26 mouse cellular contexts compared by ENCODE assay signal in genomic region chr4:65187236-65187635, GRCm38 (mm10).
A peak's percentile ranks its signal among the peaks of the same experiment; 100 is the strongest.
DNase-seq lines count a peak whose midpoint lies in the region; ATAC-seq and TF ChIP-seq lines count a peak whose summit lies in the region.
"Had no signal": no experiment of that assay in that cellular context is flagged by ENCODE, and none has a peak within 500 bp of the region (broad histone marks: within the 10 kb centered on the region; RNA-seq: fewer than 3 reads in every experiment).

No protein-coding gene starts in this region.

- intact Hi-C loops in gastrocnemius, adult 2 months (cut with DNase I), result no loop called here

- no peaks in the 10 kb centered on the region for H3K36me3 ChIP-seq in kidney, embryonic 16.5 days (ENCODE audit: insufficient read depth, low read length)
- H3K36me3 ChIP-seq in midbrain, embryonic 14.5 days (ENCODE audit: control insufficient read depth, insufficient read depth, low read length), result no peaks in the 10 kb centered on the region
- no peaks in the 10 kb centered on the region for H3K36me3 ChIP-seq in midbrain, embryonic 16.5 days (ENCODE audit: control insufficient read depth, insufficient read depth, low read length)
- H3K36me3 ChIP-seq: hindbrain, embryonic 10.5 days; hindbrain, embryonic 13.5 days; intestine, embryonic 15.5 days had no signal

- H3K4me2 ChIP-seq in kidney, embryonic 16.5 days (replicated peaks; ENCODE audit: low read depth, low read length), result no peak overlapping the region
- H3K4me2 ChIP-seq in midbrain, embryonic 14.5 days (ENCODE audit: low read length), result no peak overlapping the region
- H3K4me2 ChIP-seq in midbrain, embryonic 16.5 days (ENCODE audit: low read length), result no peak overlapping the region
- H3K4me2 ChIP-seq: forebrain, embryonic 13.5 days; heart, embryonic 11.5 days; hindbrain, embryonic 13.5 days; intestine, embryonic 15.5 days had no signal

- H3K4me3 ChIP-seq in gastrocnemius, adult 2 months, result no peak overlapping the region
- H3K4me3 ChIP-seq in kidney, embryonic 16.5 days (ENCODE audit: low read length), result no peak overlapping the region
- no peak overlapping the region for H3K4me3 ChIP-seq in midbrain, embryonic 14.5 days (replicated peaks; ENCODE audit: low read depth, low read length)
- no peak overlapping the region for H3K4me3 ChIP-seq in midbrain, embryonic 16.5 days (ENCODE audit: low read depth, low read length)
- H3K4me3 ChIP-seq: forebrain, embryonic 10.5 days; forebrain, embryonic 13.5 days; heart, adult 2 months; hindbrain, embryonic 10.5 days; hindbrain, embryonic 13.5 days; intestine, embryonic 15.5 days had no signal

- H3K27me3 ChIP-seq in kidney, embryonic 16.5 days (ENCODE audit: insufficient read depth, low read length), result no peaks in the 10 kb centered on the region
- no peaks in the 10 kb centered on the region for H3K27me3 ChIP-seq in midbrain, embryonic 14.5 days (ENCODE audit: control insufficient read depth, insufficient read depth, low read length)
- no peaks in the 10 kb centered on the region for H3K27me3 ChIP-seq in midbrain, embryonic 16.5 days (ENCODE audit: control insufficient read depth, insufficient read depth, low read depth, low read length)
- H3K27me3 ChIP-seq: forebrain, embryonic 13.5 days; hindbrain, embryonic 13.5 days; intestine, embryonic 15.5 days had no signal

- 57% methylated on average over 2 of the region's 2 CpGs for WGBS in kidney, embryonic 16.5 days
- 66% methylated on average over 2 of the region's 2 CpGs for WGBS in midbrain, embryonic 14.5 days
- WGBS in midbrain, embryonic 16.5 days, result 70% methylated on average over 2 of the region's 2 CpGs

- ATAC-seq in kidney, embryonic 16.5 days (ENCODE audit: low FRiP score, low TSS enrichment), result no peak
- no peak for ATAC-seq in midbrain, embryonic 14.5 days (ENCODE audit: low FRiP score, low TSS enrichment)
- ATAC-seq in midbrain, embryonic 16.5 days, result no peak
- ATAC-seq: CD4-positive, CD25-positive, alpha-beta regulatory T cell, adult 4 months; forebrain, embryonic 13.5 days; forebrain, embryonic 16.5 days; hindbrain, embryonic 16.5 days; intestine, embryonic 15.5 days had no signal

- H3K9me3 ChIP-seq in kidney, embryonic 16.5 days (ENCODE audit: low read length), result no peaks in the 10 kb centered on the region
- H3K9me3 ChIP-seq in midbrain, embryonic 14.5 days (ENCODE audit: control insufficient read depth, low read length), result no peaks in the 10 kb centered on the region
- no peaks in the 10 kb centered on the region for H3K9me3 ChIP-seq in midbrain, embryonic 16.5 days (replicated peaks; ENCODE audit: control insufficient read depth, low read length, poor library complexity, severe bottlenecking)
- H3K9me3 ChIP-seq: forebrain, embryonic 10.5 days; forebrain, embryonic 13.5 days; hindbrain, embryonic 10.5 days; hindbrain, embryonic 13.5 days; intestine, embryonic 15.5 days had no signal

- TF ChIP-seq CTCF in gastrocnemius, adult 2 months (IDR thresholded peaks at IDR 0.05), result no peak

- H3K4me1 ChIP-seq in kidney, embryonic 16.5 days (ENCODE audit: insufficient read depth, low read length), result peaks cover 3% of the 10 kb centered on the region; the same call in 1 of the 2 replicates
- H3K4me1 ChIP-seq in midbrain, embryonic 14.5 days (ENCODE audit: control insufficient read depth, insufficient read depth, low read length), result no peaks in the 10 kb centered on the region
- no peaks in the 10 kb centered on the region for H3K4me1 ChIP-seq in midbrain, embryonic 16.5 days (ENCODE audit: control insufficient read depth, insufficient read depth, low read length)
- H3K4me1 ChIP-seq: hindbrain, embryonic 13.5 days; intestine, embryonic 15.5 days had no signal

- peak; percentile 4 for DNase-seq in gastrocnemius, adult 18-20 months (ENCODE audit: low spot score)
- no peak for DNase-seq in gastrocnemius, adult 2 months
- DNase-seq in kidney, adult 9 months, result peak; percentile 12
- DNase-seq in midbrain, embryonic 14.5 days, result peak; percentile 2
- DNase-seq in adipocyte (ENCODE audit: low spot score) (peak; percentile 70), liver (no peak)
- DNase-seq: adrenal gland, adult 2 months; adrenal gland, postnatal 14 days; cerebellum, adult 11 months; cerebellum, adult 2 months; cerebellum, adult 9-11 months; cerebellum, postnatal 36 days; gastrocnemius, postnatal 10 days; gastrocnemius, postnatal 36 days; heart, adult 2 months had no signal

- no peak overlapping the region for H3K9ac ChIP-seq in kidney, embryonic 16.5 days (replicated peaks; ENCODE audit: low read length)
- no peak overlapping the region for H3K9ac ChIP-seq in midbrain, embryonic 14.5 days (replicated peaks; ENCODE audit: low read length)
- no peak overlapping the region for H3K9ac ChIP-seq in midbrain, embryonic 16.5 days (ENCODE audit: low read depth, low read length)
- H3K9ac ChIP-seq: forebrain, embryonic 13.5 days; hindbrain, embryonic 13.5 days; intestine, embryonic 15.5 days had no signal

- H3K27ac ChIP-seq in gastrocnemius, adult 2 months, result no peak overlapping the region
- no peak overlapping the region for H3K27ac ChIP-seq in kidney, embryonic 16.5 days (ENCODE audit: low read length)
- H3K27ac ChIP-seq in midbrain, embryonic 14.5 days (replicated peaks; ENCODE audit: low read depth, low read length), result no peak overlapping the region
- no peak overlapping the region for H3K27ac ChIP-seq in midbrain, embryonic 16.5 days (ENCODE audit: low read length)
- H3K27ac ChIP-seq: forebrain, embryonic 10.5 days; forebrain, embryonic 13.5 days; heart, adult 2 months; hindbrain, embryonic 10.5 days; hindbrain, embryonic 13.5 days; intestine, embryonic 15.5 days had no signal

Comparison
In these comparisons a context has a peak if more than half of its experiments do, and no peak if none do; other contexts are left out.
1. DNase-seq: peak in gastrocnemius, adult 18-20 months (single experiment), kidney, adult 9 months (single experiment), midbrain, embryonic 14.5 days (single experiment) and adipocyte (single experiment); none in gastrocnemius, adult 2 months (single experiment) and liver (single experiment).